Mouse (Mus musculus) fibroblast of lung, adult 2 months (primary cell): ENCODE results near the gene Prss1.
"Not testable (repeated sequence)": the region's sequence is repeated elsewhere in the genome, so short reads cannot be mapped to it uniquely, and the experiment has no call there.

Source experiments
- DNase-seq: peaks from one replicate; pipeline ENCODE4 v3.0.0-alpha.2; 2011; ENCODE audit warnings: low read depth

Prss1 gene

GRCm38 (mm10) chr6:41458632-41459031, at the start of gene Prss1:
Gene Prss1, plus strand, starts transcription at chr6:41458932.
- DNase-seq = not testable (repeated sequence)

GRCm38 (mm10) chr6:41442261-41442660, 16.5 kb upstream of the Prss1 start:
- DNase-seq = not testable (repeated sequence)

- DNase-seq = not testable (repeated sequence)
Measured at GRCm38 (mm10) chr6:41446045-41446444, 12.7 kb upstream of the Prss1 start, which contains the start of gene Gm10334. Gene Gm10334, minus strand, starts transcription at chr6:41446145.

- DNase-seq = no peak
Measured at GRCm38 (mm10) chr6:41499374-41499773, 40.6 kb downstream of the Prss1 start.

GRCm38 (mm10) chr6:41504915-41505314, 46.2 kb downstream of the Prss1 start:
- no peak for DNase-seq

GRCm38 (mm10) chr6:41505323-41505722, 46.6 kb downstream of the Prss1 start:
- no peak for DNase-seq
